Mouse (Mus musculus) testis, adult 2 months (tissue): ENCODE results near the gene Xpc. TPM values are rescaled to one million over a fixed set of nuclear protein-coding genes. Genes with fewer than 3 reads are reported as not detected.

Source experiments
- H3K27ac ChIP-seq: fragments of 200-500 bp; 2 replicates; pipeline ENCODE4 v1.5.1; 2012; ENCODE audit warnings: low read depth, low read length; ENCODE audit not compliant: control insufficient read depth, insufficient read depth
- H3K27me3 ChIP-seq: fragments of 200-500 bp; 2 replicates; pipeline ENCODE4 v1.6.1; 2012; ENCODE audit warnings: mild to moderate bottlenecking, low read length, moderate library complexity; ENCODE audit not compliant: control insufficient read depth, insufficient read depth
- H3K36me3 ChIP-seq: fragments of 200-500 bp; 2 replicates; pipeline ENCODE4 v1.6.1; 2012; ENCODE audit warnings: mild to moderate bottlenecking, low read length; ENCODE audit not compliant: control insufficient read depth, insufficient read depth
- H3K4me1 ChIP-seq: fragments of 200-500 bp; 2 replicates; pipeline ENCODE4 v1.6.1; 2012; ENCODE audit warnings: low read length; ENCODE audit not compliant: control insufficient read depth, insufficient read depth
- H3K4me3 ChIP-seq: fragments of 200-500 bp; 2 replicates; pipeline ENCODE4 v1.5.1; 2012; ENCODE audit warnings: low read depth, mild to moderate bottlenecking, low read length, moderate library complexity, mixed read lengths; ENCODE audit not compliant: control insufficient read depth
- CTCF ChIP-seq: fragments of 200-500 bp; IDR thresholded peaks from 2 replicates; pipeline ENCODE4 v1.5.1; 2012; ENCODE audit warnings: low read depth, mild to moderate bottlenecking, inconsistent platforms, low read length, moderate library complexity; ENCODE audit not compliant: control insufficient read depth, insufficient read depth, insufficient replicate concordance
- POLR2A ChIP-seq: fragments of 200-500 bp; IDR thresholded peaks from 2 replicates; pipeline ENCODE4 v1.6.1; 2012; ENCODE audit warnings: low read depth, mild to moderate bottlenecking, inconsistent platforms, low read length, moderate library complexity; ENCODE audit not compliant: control insufficient read depth
- polyA plus RNA-seq: library from polyadenylated mRNA; depleted of rRNA; stranded (reverse); fragments of >200 nt; gene quantifications from 2 replicates; pipeline ENCODE4 v1.2.3, GENCODE M21; 2012

Gene Xpc
- polyA plus RNA-seq, 1 experiment = 3.4 TPM

- TF ChIP-seq CTCF (no peak), POLR2A (no peak)
- no peaks in the 10 kb centered on the region; the same call in 1 of the 2 replicates for H3K36me3 ChIP-seq
- H3K27me3 ChIP-seq = no peaks in the 10 kb centered on the region
- no peak overlapping the region for H3K4me3 ChIP-seq
- no peaks in the 10 kb centered on the region for H3K4me1 ChIP-seq
- no peak overlapping the region for H3K27ac ChIP-seq
These were observed 9.7 kb downstream of the Xpc start for GRCm38 (mm10) chr6:91506036-91506435.

- Histone ChIP-seq H3K4me1 (no peaks in the 10 kb centered on the region), H3K27ac (no peak overlapping the region), H3K27me3 (no peaks in the 10 kb centered on the region), H3K36me3 (peaks cover 1% of the 10 kb centered on the region), H3K4me3 (no peak overlapping the region)
- TF ChIP-seq POLR2A (no peak), CTCF (no peak)
These were observed 12.4 kb downstream of the Xpc start for GRCm38 (mm10) chr6:91503302-91503701.

- H3K27me3 ChIP-seq = no peaks in the 10 kb centered on the region
- no peaks in the 10 kb centered on the region for H3K36me3 ChIP-seq
- TF ChIP-seq POLR2A = no peak
- TF ChIP-seq CTCF = no peak
- no peak overlapping the region for H3K27ac ChIP-seq
- H3K4me3 ChIP-seq = no peak overlapping the region
- no peaks in the 10 kb centered on the region for H3K4me1 ChIP-seq
These were observed 21.2 kb downstream of the Xpc start for GRCm38 (mm10) chr6:91494526-91494925.

GRCm38 (mm10) chr6:91493053-91493452, 22.6 kb downstream of the Xpc start:
- H3K27ac ChIP-seq = no peak overlapping the region
- no peaks in the 10 kb centered on the region for H3K4me1 ChIP-seq
- no peak overlapping the region for H3K4me3 ChIP-seq
- TF ChIP-seq POLR2A = no peak
- TF ChIP-seq CTCF = no peak
- H3K27me3 ChIP-seq = no peaks in the 10 kb centered on the region
- no peaks in the 10 kb centered on the region for H3K36me3 ChIP-seq

- Histone ChIP-seq H3K36me3 (no peaks in the 10 kb centered on the region), H3K27me3 (no peaks in the 10 kb centered on the region), H3K4me1 (no peaks in the 10 kb centered on the region), H3K4me3 (no peak overlapping the region), H3K27ac (no peak overlapping the region)
- TF ChIP-seq CTCF = no peak
- TF ChIP-seq POLR2A = no peak
These were observed 24.7 kb downstream of the Xpc start for GRCm38 (mm10) chr6:91491004-91491403.

GRCm38 (mm10) chr6:91489872-91490271, 25.8 kb downstream of the Xpc start:
- TF ChIP-seq CTCF = no peak
- no peak for TF ChIP-seq POLR2A
- Histone ChIP-seq H3K36me3 (no peaks in the 10 kb centered on the region), H3K4me1 (no peaks in the 10 kb centered on the region), H3K27ac (no peak overlapping the region), H3K4me3 (no peak overlapping the region), H3K27me3 (no peaks in the 10 kb centered on the region)

GRCm38 (mm10) chr6:91488496-91489212, 27.0 kb downstream of the Xpc start:
- no peaks in the 10 kb centered on the region for H3K4me1 ChIP-seq
- H3K4me3 ChIP-seq = no peak overlapping the region
- no peaks in the 10 kb centered on the region for H3K27me3 ChIP-seq
- H3K36me3 ChIP-seq = no peaks in the 10 kb centered on the region
- no peak overlapping the region for H3K27ac ChIP-seq
- no peak for TF ChIP-seq POLR2A
- TF ChIP-seq CTCF = no peak

GRCm38 (mm10) chr6:91486736-91487453, 28.8 kb downstream of the Xpc start:
- no peaks in the 10 kb centered on the region for H3K4me1 ChIP-seq
- H3K27me3 ChIP-seq = no peaks in the 10 kb centered on the region
- H3K27ac ChIP-seq = no peak overlapping the region
- no peak overlapping the region for H3K4me3 ChIP-seq
- no peak for TF ChIP-seq CTCF
- no peak for TF ChIP-seq POLR2A
- no peaks in the 10 kb centered on the region for H3K36me3 ChIP-seq
